Mouse (Mus musculus): ENCODE results near the gene Capns2. TPM values are rescaled to one million over a fixed set of nuclear protein-coding genes. Genes with fewer than 3 reads are reported as not detected.

Gene Capns2
- polyA plus RNA-seq, 1 experiment from 2014 or later: 0.30 TPM

GRCm38 (mm10) chr8:92897794-92898193 lies 3.4 kb upstream of the Capns2 start:
- WGBS: 77% methylated on average over 4 of the region's 4 CpGs
- no peaks in the 10 kb centered on the region for H3K36me3 ChIP-seq (ENCODE audit: control insufficient read depth, insufficient read depth, low read length)
- H3K27me3 ChIP-seq (replicated peaks; ENCODE audit: control insufficient read depth, insufficient read depth, low read length): no peaks in the 10 kb centered on the region
- no peak for DNase-seq (ENCODE audit: low spot score)
- H3K4me3 ChIP-seq (ENCODE audit: low read depth, low read length): no peak overlapping the region
- H3K4me2 ChIP-seq (ENCODE audit: low read length): no peak overlapping the region
- no peak overlapping the region for H3K27ac ChIP-seq (ENCODE audit: low read depth)
- no peaks in the 10 kb centered on the region for H3K4me1 ChIP-seq (replicated peaks; ENCODE audit: control insufficient read depth, insufficient read depth, low read length)
- H3K9me3 ChIP-seq (ENCODE audit: control insufficient read depth, low read length): no peaks in the 10 kb centered on the region
- H3K9ac ChIP-seq (ENCODE audit: low read length): no peak overlapping the region
- ATAC-seq (replicated peaks; ENCODE audit: low FRiP score, low TSS enrichment, low read depth): no peak

- no peak overlapping the region for H3K9ac ChIP-seq (ENCODE audit: low read length)
- H3K27me3 ChIP-seq (replicated peaks; ENCODE audit: control insufficient read depth, insufficient read depth, low read length): no peaks in the 10 kb centered on the region
- H3K36me3 ChIP-seq (ENCODE audit: control insufficient read depth, insufficient read depth, low read length): no peaks in the 10 kb centered on the region
- WGBS: 62% methylated on average over 9 of the region's 9 CpGs
- H3K4me3 ChIP-seq (ENCODE audit: low read depth, low read length): no peak overlapping the region
- H3K27ac ChIP-seq (ENCODE audit: low read depth): no peak overlapping the region
- ATAC-seq (replicated peaks; ENCODE audit: low FRiP score, low TSS enrichment, low read depth) (no peak), DNase-seq (ENCODE audit: low spot score) (no peak)
- no peaks in the 10 kb centered on the region for H3K4me1 ChIP-seq (replicated peaks; ENCODE audit: control insufficient read depth, insufficient read depth, low read length)
- no peaks in the 10 kb centered on the region for H3K9me3 ChIP-seq (ENCODE audit: control insufficient read depth, low read length)
- no peak overlapping the region for H3K4me2 ChIP-seq (ENCODE audit: low read length)
Observed at GRCm38 (mm10) chr8:92899590-92899989, 1.6 kb upstream of the Capns2 start.

- Histone ChIP-seq H3K9ac (ENCODE audit: low read length) (no peak overlapping the region), H3K4me3 (ENCODE audit: low read depth, low read length) (no peak overlapping the region), H3K4me1 (replicated peaks; ENCODE audit: control insufficient read depth, insufficient read depth, low read length) (no peaks in the 10 kb centered on the region), H3K4me2 (ENCODE audit: low read length) (no peak overlapping the region), H3K27me3 (replicated peaks; ENCODE audit: control insufficient read depth, insufficient read depth, low read length) (no peaks in the 10 kb centered on the region), H3K27ac (ENCODE audit: low read depth) (no peak overlapping the region), H3K36me3 (ENCODE audit: control insufficient read depth, insufficient read depth, low read length) (no peaks in the 10 kb centered on the region), H3K9me3 (ENCODE audit: control insufficient read depth, low read length) (no peaks in the 10 kb centered on the region)
- ATAC-seq (replicated peaks; ENCODE audit: low FRiP score, low TSS enrichment, low read depth): no peak
- no peak for DNase-seq (ENCODE audit: low spot score)
- WGBS: 88% methylated on average over 2 of the region's 2 CpGs
Observed at GRCm38 (mm10) chr8:92902981-92903380, 1.8 kb downstream of the Capns2 start.

GRCm38 (mm10) chr8:92903488-92904135 lies 2.4 kb downstream of the Capns2 start:
- Histone ChIP-seq H3K27me3 (replicated peaks; ENCODE audit: control insufficient read depth, insufficient read depth, low read length) (no peaks in the 10 kb centered on the region), H3K4me1 (replicated peaks; ENCODE audit: control insufficient read depth, insufficient read depth, low read length) (no peaks in the 10 kb centered on the region), H3K4me3 (ENCODE audit: low read depth, low read length) (no peak overlapping the region), H3K4me2 (ENCODE audit: low read length) (no peak overlapping the region), H3K27ac (ENCODE audit: low read depth) (no peak overlapping the region), H3K9ac (ENCODE audit: low read length) (no peak overlapping the region), H3K36me3 (ENCODE audit: control insufficient read depth, insufficient read depth, low read length) (no peaks in the 10 kb centered on the region), H3K9me3 (ENCODE audit: control insufficient read depth, low read length) (no peaks in the 10 kb centered on the region)
- DNase-seq (ENCODE audit: low spot score): no peak
- WGBS: 86% methylated on average over 11 of the region's 11 CpGs
- ATAC-seq (replicated peaks; ENCODE audit: low FRiP score, low TSS enrichment, low read depth): no peak

GRCm38 (mm10) chr8:92906553-92906952 lies 5.3 kb downstream of the Capns2 start:
- H3K4me3 ChIP-seq (ENCODE audit: low read depth, low read length): no peak overlapping the region
- H3K4me2 ChIP-seq (ENCODE audit: low read length): no peak overlapping the region
- H3K9me3 ChIP-seq (ENCODE audit: control insufficient read depth, low read length): no peaks in the 10 kb centered on the region
- DNase-seq (ENCODE audit: low spot score) (no peak), ATAC-seq (replicated peaks; ENCODE audit: low FRiP score, low TSS enrichment, low read depth) (no peak)
- H3K27ac ChIP-seq (ENCODE audit: low read depth): no peak overlapping the region
- H3K4me1 ChIP-seq (replicated peaks; ENCODE audit: control insufficient read depth, insufficient read depth, low read length): no peaks in the 10 kb centered on the region
- WGBS: 96% methylated on average over 9 of the region's 9 CpGs
- H3K9ac ChIP-seq (ENCODE audit: low read length): no peak overlapping the region
- H3K27me3 ChIP-seq (replicated peaks; ENCODE audit: control insufficient read depth, insufficient read depth, low read length): no peaks in the 10 kb centered on the region
- H3K36me3 ChIP-seq (ENCODE audit: control insufficient read depth, insufficient read depth, low read length): no peaks in the 10 kb centered on the region

GRCm38 (mm10) chr8:92908448-92908847 lies 7.2 kb downstream of the Capns2 start:
- WGBS: 84% methylated on average over 2 of the region's 2 CpGs
- no peak for ATAC-seq (replicated peaks; ENCODE audit: low FRiP score, low TSS enrichment, low read depth)
- no peaks in the 10 kb centered on the region for H3K9me3 ChIP-seq (ENCODE audit: control insufficient read depth, low read length)
- H3K36me3 ChIP-seq (ENCODE audit: control insufficient read depth, insufficient read depth, low read length): no peaks in the 10 kb centered on the region
- no peaks in the 10 kb centered on the region for H3K27me3 ChIP-seq (replicated peaks; ENCODE audit: control insufficient read depth, insufficient read depth, low read length)
- no peak for DNase-seq (ENCODE audit: low spot score)
- no peaks in the 10 kb centered on the region for H3K4me1 ChIP-seq (replicated peaks; ENCODE audit: control insufficient read depth, insufficient read depth, low read length)
- H3K4me2 ChIP-seq (ENCODE audit: low read length): no peak overlapping the region
- no peak overlapping the region for H3K9ac ChIP-seq (ENCODE audit: low read length)
- no peak overlapping the region for H3K27ac ChIP-seq (ENCODE audit: low read depth)
- H3K4me3 ChIP-seq (ENCODE audit: low read depth, low read length): no peak overlapping the region

- Histone ChIP-seq H3K9me3 (ENCODE audit: control insufficient read depth, low read length) (no peaks in the 10 kb centered on the region), H3K9ac (ENCODE audit: low read length) (no peak overlapping the region), H3K27me3 (replicated peaks; ENCODE audit: control insufficient read depth, insufficient read depth, low read length) (no peaks in the 10 kb centered on the region), H3K27ac (ENCODE audit: low read depth) (no peak overlapping the region), H3K4me3 (ENCODE audit: low read depth, low read length) (no peak overlapping the region), H3K36me3 (ENCODE audit: control insufficient read depth, insufficient read depth, low read length) (no peaks in the 10 kb centered on the region), H3K4me1 (replicated peaks; ENCODE audit: control insufficient read depth, insufficient read depth, low read length) (no peaks in the 10 kb centered on the region), H3K4me2 (ENCODE audit: low read length) (no peak overlapping the region)
- ATAC-seq (replicated peaks; ENCODE audit: low FRiP score, low TSS enrichment, low read depth) (no peak), DNase-seq (ENCODE audit: low spot score) (no peak)
- WGBS: 86% methylated on average over 3 of the region's 3 CpGs
Observed at GRCm38 (mm10) chr8:92911477-92911876, 10.3 kb downstream of the Capns2 start.

GRCm38 (mm10) chr8:92913396-92913795 lies 12.2 kb downstream of the Capns2 start:
- 85% methylated on average over 7 of the region's 7 CpGs for WGBS
- no peaks in the 10 kb centered on the region for H3K36me3 ChIP-seq (ENCODE audit: control insufficient read depth, insufficient read depth, low read length)
- H3K9ac ChIP-seq (ENCODE audit: low read length): no peak overlapping the region

GRCm38 (mm10) chr8:92916082-92916481 lies 14.9 kb downstream of the Capns2 start:
- Histone ChIP-seq H3K4me2 (ENCODE audit: low read length) (no peak overlapping the region), H3K27me3 (replicated peaks; ENCODE audit: control insufficient read depth, insufficient read depth, low read length) (no peaks in the 10 kb centered on the region), H3K4me3 (ENCODE audit: low read depth, low read length) (no peak overlapping the region), H3K9me3 (ENCODE audit: control insufficient read depth, low read length) (no peaks in the 10 kb centered on the region), H3K4me1 (replicated peaks; ENCODE audit: control insufficient read depth, insufficient read depth, low read length) (no peaks in the 10 kb centered on the region), H3K27ac (ENCODE audit: low read depth) (no peak overlapping the region), H3K9ac (ENCODE audit: low read length) (no peak overlapping the region), H3K36me3 (ENCODE audit: control insufficient read depth, insufficient read depth, low read length) (no peaks in the 10 kb centered on the region)
- no peak for DNase-seq (ENCODE audit: low spot score)
- no peak for ATAC-seq (replicated peaks; ENCODE audit: low FRiP score, low TSS enrichment, low read depth)
- WGBS: 89% methylated on average over 3 of the region's 3 CpGs

More at GRCm38 (mm10) chr8:92913396-92913795, 12.2 kb downstream of the Capns2 start:
- H3K27ac ChIP-seq (ENCODE audit: low read depth): no peak overlapping the region
- no peaks in the 10 kb centered on the region for H3K9me3 ChIP-seq (ENCODE audit: control insufficient read depth, low read length)
- DNase-seq (ENCODE audit: low spot score) (no peak), ATAC-seq (replicated peaks; ENCODE audit: low FRiP score, low TSS enrichment, low read depth) (no peak)
- no peak overlapping the region for H3K4me2 ChIP-seq (ENCODE audit: low read length)
- H3K4me3 ChIP-seq (ENCODE audit: low read depth, low read length): no peak overlapping the region
- H3K4me1 ChIP-seq (replicated peaks; ENCODE audit: control insufficient read depth, insufficient read depth, low read length): no peaks in the 10 kb centered on the region
- H3K27me3 ChIP-seq (replicated peaks; ENCODE audit: control insufficient read depth, insufficient read depth, low read length): no peaks in the 10 kb centered on the region

Data from intestine, embryonic 14.5 days (tissue).